Mouse (Mus musculus): ENCODE measurements around the gene Thbd.

DNA sequence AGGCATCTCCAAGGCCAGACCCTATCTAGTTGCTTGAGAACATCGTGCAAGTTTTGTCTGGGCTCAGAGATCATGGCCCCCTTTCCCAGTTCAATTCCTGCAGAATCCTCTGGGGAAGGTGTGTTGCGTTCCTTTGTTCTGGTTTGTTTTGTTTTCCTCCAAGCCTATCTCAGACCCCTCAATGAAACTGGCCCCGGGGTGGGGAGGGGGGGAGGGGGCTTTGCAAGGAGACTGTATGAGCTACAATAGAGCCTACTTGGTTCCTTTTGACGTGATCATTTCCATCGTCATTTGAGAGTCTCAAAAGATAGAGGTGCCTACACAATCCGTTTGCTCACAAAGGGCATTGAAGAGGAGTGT, 753 bp upstream of the Thbd start:
- TF ChIP-seq CTCF (IDR thresholded peaks at IDR 0.05; ENCODE audit: borderline replicate concordance, control insufficient read depth, extremely low read depth, insufficient read depth, low read length, poor library complexity) = no peak
- TF ChIP-seq POLR2A (IDR thresholded peaks at IDR 0.05; ENCODE audit: control insufficient read depth, extremely low read depth, insufficient read depth, low read length, poor library complexity) = no peak

All from thymus, adult 2 months (tissue).